9 mouse cellular contexts compared by ENCODE assay signal in genomic region chr12:33314924-33315643, GRCm38 (mm10).
DNase-seq lines count a peak whose midpoint lies in the region; ATAC-seq and TF ChIP-seq lines count a peak whose summit lies in the region.
"Had no signal": no experiment of that assay in that cellular context is flagged by ENCODE, and none has a peak within 500 bp of the region (broad histone marks: within the 10 kb centered on the region; RNA-seq: fewer than 3 reads in every experiment).

No protein-coding gene starts in this region.

- H3K4me3 ChIP-seq in bone marrow macrophage, adult 2 months (ENCODE audit: insufficient read depth, low read length), result peak overlapping the region; percentile 66
- H3K4me3 ChIP-seq: midbrain, embryonic 12.5 days had no signal

- no peak for TF ChIP-seq CTCF in bone marrow macrophage, adult 2 months (IDR thresholded peaks at IDR 0.05; ENCODE audit: low read depth, low read length)

- peak; percentile 88 for ATAC-seq in inflammation-experienced regulatory T-cells, adult 6 months

- no peak for TF ChIP-seq POLR2A in bone marrow macrophage, adult 2 months (IDR thresholded peaks at IDR 0.05; ENCODE audit: borderline replicate concordance, low read depth, low read length)

- peaks cover 57% of the 10 kb centered on the region for H3K4me1 ChIP-seq in bone marrow macrophage, adult 2 months (ENCODE audit: control insufficient read depth, insufficient read depth, low read length)

- peak overlapping the region; percentile 89 for H3K27ac ChIP-seq in bone marrow macrophage, adult 2 months (ENCODE audit: insufficient read depth, low read depth, low read length)
- H3K27ac ChIP-seq: midbrain, embryonic 12.5 days had no signal

- DNase-seq in B cell, adult 2 months, result peak; percentile 69 to 73
- peak; percentile 51 for DNase-seq in lung, postnatal 14 days
- peak; percentile 89 for DNase-seq in thymus, postnatal 0 days (ENCODE audit: low spot score)
- no peak for DNase-seq in retina, embryonic 14.5 days (ENCODE audit: low spot score)
- no peak for DNase-seq in cerebellum, postnatal 36 days
- DNase-seq in right cerebral cortex, adult 18-20 months, result no peak

Comparison
In these comparisons a context has a peak if more than half of its experiments do, and no peak if none do; other contexts are left out.
1. DNase-seq: peak in B cell, adult 2 months (2 of 2), lung, postnatal 14 days (single experiment) and thymus, postnatal 0 days (single experiment); none in retina, embryonic 14.5 days (single experiment), cerebellum, postnatal 36 days (0 of 2) and right cerebral cortex, adult 18-20 months (single experiment).